Mouse (Mus musculus) liver, embryonic 14.5 days (tissue): ENCODE results near the gene Tmem262.

Source experiments
- CTCF ChIP-seq: IDR thresholded peaks from 2 replicates; pipeline ENCODE4 v1.5.1; 2016; ENCODE audit warnings: antibody characterized with exemption, low read depth, control low read depth
- EP300 ChIP-seq: IDR thresholded peaks from 2 replicates; pipeline ENCODE4 v1.6.1; 2016; ENCODE audit warnings: antibody characterized with exemption, low read depth

DNA sequence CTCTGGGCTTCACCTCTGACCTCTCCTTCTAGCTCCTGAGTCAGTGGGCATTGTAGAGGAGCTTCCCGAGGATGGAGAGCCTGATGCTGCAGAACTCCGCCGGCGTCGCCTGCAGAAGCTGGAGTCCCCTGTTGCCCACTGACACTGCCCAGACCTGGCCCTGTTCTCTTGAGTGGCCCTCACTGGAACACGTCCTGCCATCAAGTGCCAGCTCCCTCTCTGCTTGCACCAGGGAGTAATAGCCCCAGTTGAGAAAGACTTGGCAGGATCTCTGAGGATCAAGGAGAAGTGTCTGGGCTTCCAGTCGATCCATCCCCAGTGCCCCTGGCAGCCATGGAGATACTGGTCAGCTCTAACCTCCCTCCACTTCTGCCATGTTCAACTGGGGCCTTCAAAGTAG lies 27.3 kb upstream of the Tmem262 start:
- no peak for TF ChIP-seq CTCF
- no peak for TF ChIP-seq EP300
